Mouse (Mus musculus) midbrain, embryonic 13.5 days (tissue): ENCODE measurements at regions not wholly inside any gene's neighbourhood (a gene's known extent, or its start where the extent isn't known, plus 50 kb on each side); places are given as distances from the start of the nearest gene placed in this dataset.

ENCODE experiments used
- ATAC-seq: fragments of 200-750 bp; cut with Nextera tagmentation; 2 replicates; pipeline ENCODE4 v1.8.0; 2017; ENCODE audit warnings: mild to moderate bottlenecking, moderate TSS enrichment, moderate library complexity
- H3K27ac ChIP-seq: fragments of 300-500 bp; sonication (generic); 2 replicates; pipeline ENCODE4 v1.5.1; 2015; ENCODE audit warnings: inconsistent platforms, mild to moderate bottlenecking, moderate library complexity
- H3K27me3 ChIP-seq: fragments of 300-500 bp; sonication (generic); 2 replicates; pipeline ENCODE4 v1.6.1; 2015; ENCODE audit warnings: mild to moderate bottlenecking, inconsistent platforms
- H3K36me3 ChIP-seq: fragments of 300-500 bp; sonication (generic); 2 replicates; pipeline ENCODE4 v1.6.1; 2015; ENCODE audit warnings: mild to moderate bottlenecking, inconsistent platforms
- H3K4me1 ChIP-seq: fragments of 300-500 bp; sonication (generic); replicated peaks from 2 replicates; pipeline ENCODE4 v1.6.1; 2015; ENCODE audit warnings: inconsistent platforms
- H3K4me2 ChIP-seq: fragments of 300-500 bp; sonication (generic); replicated peaks from 2 replicates; pipeline ENCODE4 v1.6.1; 2015; ENCODE audit warnings: moderate library complexity, mild to moderate bottlenecking, inconsistent platforms
- H3K4me3 ChIP-seq: fragments of 300-500 bp; sonication (generic); replicated peaks from 2 replicates; pipeline ENCODE4 v1.5.1; 2015; ENCODE audit warnings: mild to moderate bottlenecking, inconsistent platforms
- H3K9ac ChIP-seq: fragments of 300-500 bp; sonication (generic); replicated peaks from 2 replicates; pipeline ENCODE4 v1.6.1; 2015; ENCODE audit warnings: mild to moderate bottlenecking, inconsistent platforms
- H3K9me3 ChIP-seq: fragments of 300-500 bp; sonication (generic); 2 replicates; pipeline ENCODE4 v1.6.1; 2016; ENCODE audit warnings: mild to moderate bottlenecking, inconsistent platforms
- WGBS: fragments of 180-500 bp; shearing (Covaris S2); methylation state at CpG from one replicate; pipeline ENCODE4 v1.1.7; 2015; 5-methylcytosine and 5-hydroxymethylcytosine counted together

DNA sequence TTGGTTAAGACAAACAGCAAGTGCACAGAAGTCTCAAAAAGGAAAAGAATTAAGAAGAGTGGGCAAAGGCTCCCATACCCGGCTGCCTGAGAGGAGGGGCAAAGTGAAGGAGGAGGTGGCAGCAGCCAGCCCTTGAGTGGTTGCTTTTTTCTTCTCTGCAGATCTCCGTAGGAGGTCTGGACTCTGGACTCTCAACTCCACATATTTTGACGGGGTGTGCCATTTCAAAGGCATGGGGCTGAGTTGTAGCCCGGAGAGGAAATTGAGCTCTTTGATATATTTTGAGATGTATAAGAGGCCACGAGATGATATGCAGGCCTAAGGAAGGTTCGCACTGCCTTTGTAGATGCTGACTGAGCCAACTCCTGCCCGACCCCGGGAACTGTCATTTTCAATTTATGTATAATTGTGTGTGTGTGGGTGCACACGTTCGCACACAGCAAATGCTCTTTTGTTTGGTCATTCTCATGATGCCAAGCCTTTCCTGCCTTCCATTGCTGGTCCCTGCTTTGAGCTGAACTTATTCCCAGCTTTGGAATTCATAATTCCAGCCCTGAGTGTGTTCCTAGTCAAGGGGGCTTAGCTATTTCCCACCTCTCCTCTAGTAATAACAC is 56.4 kb downstream of the Cxcr4 start:
- Histone ChIP-seq H3K9ac (no peak overlapping the region), H3K4me1 (peaks cover 23% of the 10 kb centered on the region), H3K9me3 (no peaks in the 10 kb centered on the region), H3K27ac (no peak overlapping the region), H3K27me3 (no peaks in the 10 kb centered on the region), H3K4me2 (no peak overlapping the region), H3K36me3 (no peaks in the 10 kb centered on the region), H3K4me3 (no peak overlapping the region)
- no peak for ATAC-seq
- WGBS = 59% methylated on average over 10 of the region's 10 CpGs

DNA sequence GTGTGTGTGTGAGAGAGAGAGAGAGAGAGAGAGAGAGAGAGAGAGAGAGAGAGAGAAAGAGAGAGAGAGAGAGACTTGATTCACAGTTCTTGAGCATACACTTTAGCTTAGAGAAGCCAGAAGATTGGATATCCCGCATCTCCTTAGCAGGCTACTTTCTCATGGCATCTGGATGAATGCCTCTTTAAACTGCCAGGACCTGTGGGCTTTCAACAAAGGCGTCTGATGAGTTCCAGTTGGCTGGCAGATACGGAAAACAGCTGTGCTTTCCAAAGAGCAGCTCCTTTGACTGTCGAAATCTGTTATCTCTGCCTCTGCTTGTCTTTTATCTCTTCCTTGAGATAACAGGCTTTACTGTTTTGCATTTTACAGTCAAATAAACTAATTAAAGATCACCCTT is 59.5 kb downstream of the Cxcr4 start:
- peaks cover 8% of the 10 kb centered on the region; the same call in 1 of the 2 replicates for H3K4me1 ChIP-seq
- H3K4me3 ChIP-seq = no peak overlapping the region
- H3K9me3 ChIP-seq = no peaks in the 10 kb centered on the region
- no peak overlapping the region for H3K4me2 ChIP-seq
- no peak for ATAC-seq
- 3% methylated on average over 4 of the region's 4 CpGs for WGBS
- no peaks in the 10 kb centered on the region for H3K27me3 ChIP-seq
- no peak overlapping the region for H3K27ac ChIP-seq
- no peaks in the 10 kb centered on the region for H3K36me3 ChIP-seq
- no peak overlapping the region for H3K9ac ChIP-seq

DNA sequence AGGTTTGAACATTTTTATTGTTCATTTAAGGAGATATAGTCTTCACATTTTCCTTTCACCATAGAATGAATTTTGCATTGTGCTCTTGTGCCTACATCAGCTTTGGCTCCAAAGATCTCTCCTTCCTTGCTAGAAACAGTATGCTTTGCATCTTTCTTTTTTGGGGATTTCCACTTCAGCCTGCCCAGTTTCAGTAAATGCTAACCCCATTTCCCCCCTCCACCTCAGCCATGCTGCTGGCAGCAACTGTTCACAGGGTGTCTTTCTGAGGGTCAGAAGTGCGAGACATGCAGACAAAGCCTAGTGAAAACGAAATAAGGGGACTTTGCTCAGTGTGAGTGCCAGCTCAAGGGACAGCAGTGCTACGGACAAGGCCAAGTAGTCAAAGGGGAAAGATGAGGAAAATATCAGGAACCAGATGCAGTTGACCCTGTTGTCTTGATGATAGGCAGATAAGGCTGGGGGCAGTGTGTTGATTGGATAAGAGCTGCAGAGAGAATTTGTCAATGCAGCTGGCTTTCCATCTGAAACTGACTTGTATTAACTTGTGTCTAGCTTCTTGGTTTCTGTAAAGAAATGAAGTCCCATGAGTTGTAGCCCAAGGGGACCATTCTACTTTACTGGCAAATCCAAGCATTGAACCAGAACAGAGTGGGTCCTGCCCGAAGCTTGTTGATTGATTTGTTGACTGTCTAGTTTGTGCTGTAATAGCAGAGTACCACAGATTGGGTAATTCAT is 62.1 kb downstream of the Cxcr4 start:
- H3K4me1 ChIP-seq = peaks cover 8% of the 10 kb centered on the region; the same call in 1 of the 2 replicates
- no peak overlapping the region for H3K27ac ChIP-seq
- no peak overlapping the region for H3K4me3 ChIP-seq
- no peaks in the 10 kb centered on the region for H3K36me3 ChIP-seq
- H3K9ac ChIP-seq = no peak overlapping the region
- no peak for ATAC-seq
- WGBS = 86% methylated on average over 4 of the region's 4 CpGs
- no peak overlapping the region for H3K4me2 ChIP-seq
- H3K9me3 ChIP-seq = no peaks in the 10 kb centered on the region
- no peaks in the 10 kb centered on the region for H3K27me3 ChIP-seq

DNA sequence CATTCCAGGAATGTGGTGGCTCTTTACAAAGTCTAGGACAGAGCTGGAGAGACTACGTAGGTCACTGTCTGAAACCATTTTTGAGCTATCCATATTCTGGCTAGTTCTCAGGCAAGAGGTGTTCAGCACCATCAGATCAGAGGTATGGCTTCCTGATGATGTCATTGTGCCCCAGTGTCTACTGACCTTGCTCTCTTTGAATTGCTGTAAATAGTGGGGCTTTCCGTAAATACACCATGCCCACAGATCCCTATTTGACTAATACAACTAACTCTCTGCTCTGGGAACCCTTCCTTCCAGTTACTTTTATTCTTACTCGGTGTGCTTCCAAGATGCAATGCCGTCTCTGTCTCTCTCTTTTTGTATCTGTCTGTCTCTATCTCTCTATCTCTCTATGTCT is 72.9 kb downstream of the Cxcr4 start:
- Histone ChIP-seq H3K27ac (no peak overlapping the region), H3K9me3 (no peaks in the 10 kb centered on the region), H3K27me3 (no peaks in the 10 kb centered on the region), H3K4me1 (no peaks in the 10 kb centered on the region), H3K4me3 (no peak overlapping the region), H3K36me3 (no peaks in the 10 kb centered on the region), H3K9ac (no peak overlapping the region), H3K4me2 (no peak overlapping the region)
- 94% methylated on average over 4 of the region's 4 CpGs for WGBS
- no peak for ATAC-seq

DNA sequence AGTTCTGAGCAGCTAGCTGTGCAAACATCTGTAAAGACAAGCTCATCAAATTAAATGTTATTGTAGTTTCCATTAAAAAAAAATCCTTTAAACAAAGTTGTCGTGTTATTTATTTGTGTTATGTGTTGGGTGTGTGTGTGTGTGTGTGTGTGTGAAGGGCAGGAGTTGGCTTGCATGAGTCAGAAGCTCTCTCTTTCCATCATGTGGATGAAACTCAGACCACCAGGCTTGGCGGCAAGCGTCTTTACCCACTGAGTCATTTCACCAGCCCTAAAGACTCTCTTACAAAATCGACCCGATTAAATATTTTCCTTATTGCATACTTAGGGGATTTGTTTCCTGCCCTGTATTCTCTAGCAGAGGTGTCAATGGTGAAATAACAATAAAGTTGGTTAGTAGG is 73.6 kb downstream of the Cxcr4 start:
- 96% methylated on average over 5 of the region's 5 CpGs for WGBS
- H3K4me1 ChIP-seq = no peaks in the 10 kb centered on the region
- H3K27me3 ChIP-seq = no peaks in the 10 kb centered on the region
- H3K4me2 ChIP-seq = no peak overlapping the region
- no peak overlapping the region for H3K27ac ChIP-seq
- H3K4me3 ChIP-seq = no peak overlapping the region
- H3K9me3 ChIP-seq = no peaks in the 10 kb centered on the region
- H3K9ac ChIP-seq = no peak overlapping the region
- no peaks in the 10 kb centered on the region for H3K36me3 ChIP-seq
- no peak for ATAC-seq

DNA sequence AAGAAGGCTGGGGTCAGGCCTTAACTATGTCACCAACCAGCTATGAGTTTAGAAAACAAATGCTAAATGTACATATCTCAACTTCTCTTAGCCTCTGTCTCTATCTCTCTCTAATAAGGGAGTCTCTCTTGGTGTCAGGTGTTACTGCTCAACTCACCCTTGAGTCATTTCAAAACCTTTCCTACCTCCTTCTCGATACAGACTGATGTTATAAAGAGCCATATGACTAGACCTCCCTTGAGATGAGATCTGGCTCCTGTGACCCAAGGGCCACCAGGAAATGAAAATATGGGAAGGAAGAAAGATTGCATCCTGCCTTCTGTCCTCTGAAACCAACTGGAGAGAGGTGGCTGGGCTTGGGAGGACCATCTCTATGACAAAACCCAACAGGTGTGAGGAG is 74.7 kb downstream of the Cxcr4 start:
- 89% methylated on average over 1 of the region's 1 CpGs for WGBS
- Histone ChIP-seq H3K36me3 (no peaks in the 10 kb centered on the region), H3K4me1 (no peaks in the 10 kb centered on the region), H3K27me3 (no peaks in the 10 kb centered on the region), H3K4me2 (no peak overlapping the region), H3K9me3 (no peaks in the 10 kb centered on the region), H3K4me3 (no peak overlapping the region), H3K27ac (no peak overlapping the region), H3K9ac (no peak overlapping the region)
- no peak for ATAC-seq

DNA sequence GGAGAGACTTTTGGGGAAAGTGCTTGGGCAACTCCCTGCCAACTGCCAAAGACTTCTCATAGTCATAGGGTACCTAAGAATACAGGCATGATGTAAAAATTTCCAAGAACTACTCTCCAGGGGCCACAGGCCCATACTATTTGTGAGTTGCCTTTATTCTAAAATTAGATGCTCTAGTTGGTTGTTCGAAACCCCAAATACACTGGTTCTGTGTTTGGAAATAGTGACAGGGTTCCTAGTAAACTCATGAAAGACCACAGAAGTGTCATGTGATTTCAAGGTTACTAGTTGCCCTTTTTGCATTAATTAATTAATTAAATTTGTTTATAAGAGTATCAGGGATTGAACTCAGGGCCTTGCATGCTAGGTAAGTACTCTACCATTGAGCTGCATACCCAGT is 77.8 kb downstream of the Cxcr4 start:
- Histone ChIP-seq H3K9me3 (no peaks in the 10 kb centered on the region), H3K9ac (no peak overlapping the region), H3K27me3 (no peaks in the 10 kb centered on the region), H3K4me1 (no peaks in the 10 kb centered on the region), H3K27ac (no peak overlapping the region), H3K4me3 (no peak overlapping the region), H3K4me2 (no peak overlapping the region), H3K36me3 (no peaks in the 10 kb centered on the region)
- WGBS = 94% methylated on average over 1 of the region's 1 CpGs
- ATAC-seq = no peak

DNA sequence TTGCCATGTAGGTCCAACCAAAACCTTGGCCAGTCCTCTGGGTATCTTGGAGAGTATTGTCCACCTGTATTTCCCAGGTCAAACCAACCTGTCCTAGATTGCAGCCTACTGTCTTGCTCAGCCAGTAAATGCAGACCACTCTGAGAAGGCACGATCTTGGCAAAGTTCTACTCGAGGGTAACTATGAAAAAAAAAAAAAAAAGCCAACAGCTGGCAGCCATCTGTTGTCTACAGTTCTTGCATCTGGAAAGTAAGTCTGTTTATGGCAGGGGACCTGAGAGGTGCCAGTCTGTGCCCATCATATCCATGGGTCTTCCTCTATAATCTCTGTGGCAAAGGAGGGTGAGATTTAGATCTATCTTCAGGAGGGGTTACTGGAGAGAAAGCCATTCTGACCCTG is 78.2 kb downstream of the Cxcr4 start:
- no peak for ATAC-seq
- Histone ChIP-seq H3K4me3 (no peak overlapping the region), H3K4me1 (no peaks in the 10 kb centered on the region), H3K4me2 (no peak overlapping the region), H3K36me3 (no peaks in the 10 kb centered on the region), H3K27me3 (no peaks in the 10 kb centered on the region), H3K9ac (no peak overlapping the region), H3K27ac (no peak overlapping the region), H3K9me3 (no peaks in the 10 kb centered on the region)
- WGBS = 89% methylated on average over 2 of the region's 2 CpGs

DNA sequence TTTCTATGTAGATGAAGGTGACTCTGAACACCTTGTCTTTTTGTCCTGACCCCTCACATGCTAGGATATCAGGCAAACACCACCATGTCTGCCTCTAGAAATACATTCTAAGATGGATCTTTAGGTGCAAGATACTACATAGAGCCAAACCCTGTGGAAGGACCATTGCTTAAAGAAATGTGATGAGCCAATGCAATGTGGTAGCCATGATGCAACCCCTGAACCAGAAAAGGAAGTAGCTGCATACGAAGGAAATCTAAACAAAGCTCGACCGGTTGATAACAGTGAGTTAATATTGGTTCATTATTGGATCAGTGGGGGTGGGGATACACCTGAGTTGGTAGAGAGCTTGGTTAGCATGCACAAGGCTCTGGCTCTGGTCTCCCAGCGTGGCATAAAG is 78.9 kb downstream of the Cxcr4 start:
- WGBS = 88% methylated on average over 4 of the region's 4 CpGs
- H3K27me3 ChIP-seq = no peaks in the 10 kb centered on the region
- H3K9me3 ChIP-seq = no peaks in the 10 kb centered on the region
- no peak overlapping the region for H3K4me3 ChIP-seq
- no peak overlapping the region for H3K9ac ChIP-seq
- no peaks in the 10 kb centered on the region for H3K4me1 ChIP-seq
- H3K27ac ChIP-seq = no peak overlapping the region
- no peaks in the 10 kb centered on the region for H3K36me3 ChIP-seq
- no peak for ATAC-seq
- H3K4me2 ChIP-seq = no peak overlapping the region

DNA sequence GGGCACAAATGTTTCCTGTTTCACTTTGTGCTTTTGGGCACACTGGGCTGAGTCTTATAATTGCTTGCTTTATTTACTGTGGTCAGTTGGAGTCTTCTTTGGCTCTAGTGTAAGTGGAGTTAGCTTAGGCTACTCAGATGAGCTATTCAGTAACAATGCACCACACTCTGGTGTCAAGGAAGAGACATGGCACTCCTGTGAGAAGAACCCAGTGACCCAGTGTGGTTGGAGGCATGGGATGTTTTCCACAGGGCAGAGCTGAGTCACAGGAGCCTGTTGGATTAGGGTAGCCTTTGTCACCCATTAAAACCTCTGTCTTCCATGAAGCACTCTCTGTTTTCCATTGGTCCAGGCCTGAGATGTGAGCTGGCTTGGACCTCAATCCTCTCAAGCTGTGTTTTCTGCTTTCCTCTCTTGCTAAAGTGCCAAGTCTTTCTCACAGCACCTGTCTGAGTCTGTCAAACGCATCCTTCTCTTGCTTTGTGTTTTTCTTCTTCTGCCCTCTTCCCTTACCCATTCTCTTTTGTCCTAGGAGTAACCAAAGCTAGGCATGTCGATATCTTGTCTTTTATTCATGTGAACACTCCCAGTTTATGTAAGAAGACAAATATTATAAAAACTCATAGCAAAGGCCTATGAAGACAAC is 83.2 kb downstream of the Cxcr4 start:
- Histone ChIP-seq H3K4me3 (no peak overlapping the region), H3K27ac (no peak overlapping the region), H3K36me3 (no peaks in the 10 kb centered on the region), H3K9ac (no peak overlapping the region), H3K27me3 (no peaks in the 10 kb centered on the region), H3K4me2 (no peak overlapping the region), H3K4me1 (no peaks in the 10 kb centered on the region), H3K9me3 (no peaks in the 10 kb centered on the region)
- 80% methylated on average over 2 of the region's 2 CpGs for WGBS
- no peak for ATAC-seq

DNA sequence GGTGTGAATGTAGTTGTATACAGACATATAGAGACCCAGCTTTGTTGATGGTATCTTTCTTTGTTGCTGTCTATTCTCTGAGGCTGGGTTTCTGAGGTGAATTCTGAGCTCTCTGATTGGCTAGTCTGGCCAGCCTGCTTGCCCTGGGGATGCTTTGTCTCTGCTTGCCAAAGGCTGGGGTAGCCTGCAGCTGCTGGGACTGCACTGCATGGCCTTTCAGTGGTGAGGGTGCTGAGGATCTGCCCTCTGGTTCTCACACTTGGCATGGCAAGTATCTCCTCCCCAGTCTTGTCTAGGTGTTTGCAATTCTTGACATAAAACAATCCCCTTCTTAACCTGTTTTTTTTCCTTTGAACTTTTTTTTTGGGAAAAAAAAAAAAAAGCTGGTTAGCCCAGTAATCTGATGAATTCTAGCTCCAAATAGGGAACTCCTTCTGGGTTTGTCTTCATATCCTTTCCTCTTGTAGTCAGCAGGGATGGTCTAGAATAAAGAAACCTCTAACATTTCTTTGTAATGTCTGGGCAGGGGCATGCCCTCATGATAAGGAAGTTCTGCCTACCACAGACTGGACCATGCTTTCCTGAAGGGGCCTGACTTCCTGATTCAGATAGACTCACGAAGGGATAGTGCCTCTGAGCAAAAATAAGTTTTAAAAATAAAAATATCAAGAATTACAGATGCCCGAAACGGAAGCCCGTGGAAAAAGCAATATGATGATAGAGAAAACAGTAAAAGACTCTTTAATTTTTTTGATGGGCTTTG is 85.4 kb downstream of the Cxcr4 start:
- Histone ChIP-seq H3K36me3 (no peaks in the 10 kb centered on the region), H3K4me3 (no peak overlapping the region), H3K4me2 (no peak overlapping the region), H3K9me3 (no peaks in the 10 kb centered on the region), H3K27ac (no peak overlapping the region), H3K4me1 (no peaks in the 10 kb centered on the region), H3K27me3 (no peaks in the 10 kb centered on the region), H3K9ac (no peak overlapping the region)
- 93% methylated on average over 4 of the region's 4 CpGs for WGBS
- no peak for ATAC-seq

DNA sequence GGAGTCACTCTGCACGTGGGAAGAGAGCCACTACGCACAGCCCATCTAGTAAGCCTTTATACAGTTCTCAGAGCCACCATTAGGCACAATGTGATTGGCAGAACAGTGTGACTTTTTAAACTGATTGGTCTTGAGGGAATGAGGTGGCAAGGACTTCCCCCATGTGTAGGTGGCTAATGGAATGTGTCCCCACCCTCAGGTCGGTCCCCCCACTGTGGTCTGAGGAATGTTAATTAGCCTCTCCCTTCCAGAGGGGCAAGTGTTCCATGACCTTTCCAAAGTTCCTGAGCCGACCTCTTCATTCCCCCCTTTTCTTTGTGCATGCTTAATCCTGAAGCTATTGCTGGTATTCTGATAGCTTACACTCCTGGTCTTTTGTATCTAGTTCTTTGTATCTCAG is 87.2 kb upstream of the Dars start:
- Histone ChIP-seq H3K9ac (no peak overlapping the region), H3K27me3 (no peaks in the 10 kb centered on the region), H3K4me2 (no peak overlapping the region), H3K4me3 (no peak overlapping the region), H3K27ac (no peak overlapping the region), H3K4me1 (no peaks in the 10 kb centered on the region), H3K36me3 (no peaks in the 10 kb centered on the region), H3K9me3 (no peaks in the 10 kb centered on the region)
- ATAC-seq = no peak
- 51% methylated on average over 4 of the region's 4 CpGs for WGBS
